Mouse (Mus musculus) activated CD4-positive, CD25-positive, alpha-beta regulatory T cell, adult 4 months (primary cell): ENCODE results near the gene Fryl. TPM values are rescaled to one million over a fixed set of nuclear protein-coding genes. Genes with fewer than 3 reads are reported as not detected.
"Not testable (repeated sequence)": the region's sequence is repeated elsewhere in the genome, so short reads cannot be mapped to it uniquely, and the experiment has no call there.

Source experiments
- ATAC-seq: one replicate; pipeline ENCODE4 v1.8.0; 2017
- polyA plus RNA-seq, 2 experiments: library from polyadenylated mRNA; unstranded; fragments of 100-300 nt; shearing (Covaris generic); gene quantifications; one replicate each; pipeline ENCODE4 v1.2.1; 2017

Gene Fryl
- polyA plus RNA-seq, 2 experiments from 2014 or later, result 90.0 to 92.4 TPM

DNA sequence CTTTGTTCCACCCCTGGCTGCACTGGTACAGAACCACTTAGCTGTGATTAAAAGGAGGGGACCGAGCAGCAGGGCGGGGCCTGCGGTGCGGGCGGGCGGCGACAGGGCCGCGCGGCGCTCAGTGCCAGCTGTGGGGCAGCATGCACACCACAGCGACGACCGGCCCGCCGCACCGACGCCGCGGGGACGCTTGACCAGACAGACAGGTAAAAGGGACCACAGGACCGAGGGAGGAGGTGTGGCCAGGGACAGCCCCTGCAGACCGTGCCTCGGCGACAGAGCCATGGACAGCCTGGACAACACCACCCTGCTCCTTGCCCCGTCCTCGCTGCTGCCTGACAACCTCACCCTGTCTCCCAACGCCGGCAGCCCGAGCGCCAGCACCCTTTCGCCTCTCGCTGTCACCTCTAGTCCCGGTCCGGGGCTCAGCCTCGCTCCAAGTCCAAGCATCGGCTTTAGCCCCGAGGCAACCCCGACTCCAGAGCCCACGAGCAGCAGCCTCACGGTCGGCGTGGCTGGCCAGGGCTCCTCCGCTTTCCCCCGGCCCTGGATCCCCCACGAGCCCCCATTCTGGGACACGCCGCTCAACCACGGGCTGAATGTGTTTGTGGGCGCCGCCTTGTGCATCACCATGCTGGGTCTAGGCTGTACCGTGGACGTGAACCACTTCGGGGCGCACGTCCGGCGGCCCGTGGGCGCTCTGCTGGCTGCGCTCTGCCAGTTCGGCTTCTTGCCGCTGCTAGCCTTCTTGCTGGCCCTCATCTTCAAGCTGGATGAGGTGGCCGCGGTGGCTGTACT, 249.4 kb downstream of the Fryl start, which contains the start of gene Slc10a4:
Gene Slc10a4, plus strand, starts transcription at position 100 of the 798 bp plus-strand sequence.
- ATAC-seq, result no peak

DNA sequence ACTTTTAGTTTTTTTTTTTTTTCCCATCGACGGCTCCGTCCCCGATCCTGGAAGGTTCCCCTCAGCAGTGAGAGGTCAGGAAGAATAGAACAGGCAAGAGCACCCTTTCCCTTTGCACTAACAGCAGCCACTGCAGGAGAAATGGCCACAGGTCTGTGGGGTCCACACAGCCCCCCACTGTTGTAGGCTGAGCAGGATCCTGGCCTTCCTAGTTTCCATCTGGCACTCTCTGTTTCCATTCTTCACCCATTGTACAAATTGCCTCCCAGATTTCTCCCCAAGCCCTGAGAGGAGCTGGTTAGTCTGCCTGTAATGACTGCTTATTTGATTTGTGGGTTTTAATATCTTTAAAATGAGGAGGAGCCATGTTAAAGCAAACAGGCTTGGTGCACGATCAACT, 252.4 kb downstream of the Fryl start:
- no peak for ATAC-seq

DNA sequence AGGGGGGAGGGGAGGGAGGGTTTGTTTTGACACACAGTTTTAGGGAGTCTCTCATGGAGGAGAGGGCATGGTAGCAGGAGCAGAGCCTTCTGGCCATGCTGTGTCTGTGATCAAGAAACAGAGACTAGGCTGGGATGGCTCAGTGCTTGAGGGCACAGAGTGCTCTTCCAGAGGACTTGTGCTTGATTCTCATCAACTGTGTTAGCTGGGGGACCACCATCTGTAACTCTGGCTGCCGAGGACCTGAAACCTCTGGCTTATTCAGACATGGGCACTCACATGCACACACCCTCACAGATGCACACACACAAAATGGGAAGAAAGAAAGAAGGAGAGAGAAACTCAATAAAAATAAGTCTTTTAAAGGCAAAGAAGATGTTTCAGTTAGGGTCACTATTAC, 257.9 kb downstream of the Fryl start:
- ATAC-seq, result not testable (repeated sequence)

DNA sequence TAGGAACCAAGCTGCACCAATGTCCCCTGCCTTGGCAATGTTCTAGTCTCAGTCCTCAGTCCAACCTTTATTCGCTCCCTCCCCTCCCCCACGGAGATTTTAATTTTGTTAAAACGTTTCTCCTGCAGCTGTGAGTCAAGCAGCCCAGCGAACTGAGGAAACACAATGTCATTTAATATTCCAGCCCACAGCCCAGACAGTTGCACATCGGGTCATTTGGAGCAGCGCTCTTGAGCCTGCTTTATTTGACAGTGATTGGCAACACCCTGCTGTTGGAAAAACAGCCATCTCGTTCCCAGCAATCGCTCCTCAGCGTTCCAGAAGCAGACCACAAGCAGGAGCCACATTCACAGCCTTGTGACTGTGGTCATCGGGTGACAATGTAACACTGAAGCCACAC, 261.0 kb downstream of the Fryl start:
- ATAC-seq, result no peak

DNA sequence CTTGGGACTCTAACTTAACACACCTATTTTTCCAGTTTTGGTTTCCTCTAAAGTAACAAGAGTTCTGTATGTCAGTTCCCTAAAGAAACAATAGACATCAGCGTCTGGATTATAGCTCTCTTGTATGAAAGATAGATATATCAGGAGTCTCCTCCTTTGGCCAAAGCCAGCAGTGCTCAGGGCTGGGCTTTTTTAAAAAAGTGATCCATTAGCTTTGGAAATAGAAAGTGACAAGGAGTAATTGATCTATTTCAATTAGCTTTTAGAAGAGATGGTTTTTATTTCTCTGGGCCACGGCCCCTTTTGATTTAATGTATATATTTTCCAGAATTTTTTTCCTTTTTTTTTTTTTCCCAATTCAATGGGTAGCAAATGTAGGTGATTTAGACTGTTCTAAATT, 261.5 kb downstream of the Fryl start:
- ATAC-seq, result no peak

DNA sequence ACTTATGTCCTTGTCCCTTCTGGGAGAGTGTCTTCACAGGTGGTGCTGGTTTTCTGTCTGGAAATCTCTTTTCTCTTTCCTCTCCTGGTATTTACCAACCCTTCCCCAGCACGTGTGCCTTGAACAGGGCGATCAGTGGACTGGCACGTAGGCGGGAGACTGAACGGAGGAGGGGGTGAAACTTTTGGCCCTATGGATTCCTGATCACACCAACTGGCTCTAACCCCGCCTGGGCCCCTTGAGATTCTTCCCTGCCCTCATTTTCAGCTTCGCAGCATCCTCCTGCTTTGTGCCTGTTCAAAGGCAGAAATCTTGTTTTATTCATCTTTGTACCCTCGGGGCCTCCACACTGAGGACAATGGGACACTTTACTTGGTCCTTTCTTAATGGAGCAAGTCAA, 262.0 kb downstream of the Fryl start:
- ATAC-seq, result no peak

DNA sequence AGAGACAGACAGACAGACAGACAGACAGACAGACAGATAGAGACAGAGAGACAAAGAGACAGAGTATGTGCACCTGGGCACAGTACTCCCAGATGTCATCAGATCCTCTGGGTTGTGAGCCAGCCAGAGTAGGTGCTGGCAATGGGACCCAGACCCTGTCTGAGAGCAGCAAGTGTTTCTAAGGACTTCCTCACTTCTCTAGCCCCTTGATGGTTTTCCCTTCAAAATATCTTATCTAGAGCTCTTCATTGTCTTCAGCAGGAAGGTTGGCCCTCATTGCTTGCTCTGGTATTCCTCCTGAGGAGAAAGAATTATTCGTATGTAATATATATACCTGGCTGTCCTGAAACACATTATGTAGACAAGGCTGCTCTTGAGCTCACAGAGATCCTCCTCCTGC, 263.9 kb downstream of the Fryl start:
- no peak for ATAC-seq

DNA sequence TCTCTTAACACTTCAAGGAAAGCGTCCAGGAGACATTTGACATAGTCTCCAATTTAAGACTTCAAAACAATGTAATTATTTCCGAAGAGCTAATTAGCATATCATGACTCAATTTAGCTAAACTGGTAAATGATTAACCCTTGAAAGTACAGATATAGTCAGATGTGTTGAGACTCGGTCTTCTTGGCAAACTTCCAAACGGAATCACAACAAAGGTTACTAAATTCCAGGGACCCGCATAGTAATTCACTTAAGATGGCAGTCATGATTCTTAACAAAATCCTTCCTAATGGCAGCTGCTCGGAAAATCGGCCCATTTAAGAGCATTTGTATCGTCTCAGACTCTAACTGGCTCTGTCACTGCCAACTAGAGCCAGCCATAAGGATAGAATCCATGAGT, 266.7 kb downstream of the Fryl start:
- ATAC-seq, result no peak

DNA sequence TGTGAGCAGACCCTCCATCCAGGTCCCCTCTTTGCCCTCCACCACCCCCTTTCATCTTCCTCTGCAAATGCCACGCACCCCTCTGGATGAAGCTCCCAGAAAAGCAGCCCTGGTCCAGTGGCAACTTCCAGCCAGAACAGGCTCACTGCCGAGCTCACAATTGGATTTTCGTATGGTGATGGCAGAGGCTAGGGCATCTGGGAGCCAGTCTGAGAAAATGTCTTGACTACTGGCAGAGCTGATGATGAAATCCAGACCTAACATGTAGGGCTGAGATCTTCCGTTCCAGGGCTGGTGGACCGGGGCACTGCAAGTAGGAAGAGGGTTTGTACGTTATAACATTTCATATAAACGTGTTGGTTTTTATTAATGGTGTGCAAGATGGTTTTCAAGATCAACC, 268.6 kb downstream of the Fryl start:
- no peak for ATAC-seq

DNA sequence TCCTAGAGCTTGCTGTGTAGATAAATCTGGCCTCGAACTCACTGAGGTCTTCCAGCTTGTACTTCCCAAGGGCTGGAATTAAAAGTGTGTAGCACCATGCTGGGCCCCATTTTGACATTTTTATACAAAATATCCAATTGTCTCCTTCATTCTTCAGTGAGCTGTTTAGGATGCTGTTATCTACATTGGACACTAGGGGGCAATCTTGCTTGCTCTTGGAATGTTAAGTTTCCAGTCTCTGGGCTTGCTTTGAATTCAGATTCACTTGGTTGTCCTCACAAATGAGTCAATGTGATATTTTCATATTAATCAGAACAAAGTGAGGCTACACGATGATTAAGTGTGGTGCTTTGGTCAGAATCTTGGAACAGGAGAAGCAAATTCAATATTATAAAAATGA, 272.3 kb downstream of the Fryl start:
- ATAC-seq, result peak; percentile 46

DNA sequence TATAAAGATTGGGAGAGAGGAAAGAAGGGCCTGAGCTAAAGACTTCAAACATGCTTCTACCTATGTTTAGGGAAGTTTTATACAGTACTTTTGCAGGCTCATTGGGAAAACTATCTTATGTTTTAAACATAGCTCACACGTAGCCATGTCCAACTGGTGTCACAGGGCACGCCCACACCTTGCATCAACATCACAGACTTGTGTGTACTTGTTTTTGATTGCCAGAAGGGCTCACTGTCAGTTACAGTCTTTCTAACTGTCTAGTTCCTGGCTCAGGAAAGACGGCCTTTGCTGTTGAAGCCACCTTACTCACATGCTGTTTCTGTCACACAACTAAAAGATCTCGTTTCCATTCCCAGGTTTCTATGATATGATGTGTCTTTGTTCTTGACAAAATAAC, 279.9 kb downstream of the Fryl start:
- ATAC-seq, result no peak

DNA sequence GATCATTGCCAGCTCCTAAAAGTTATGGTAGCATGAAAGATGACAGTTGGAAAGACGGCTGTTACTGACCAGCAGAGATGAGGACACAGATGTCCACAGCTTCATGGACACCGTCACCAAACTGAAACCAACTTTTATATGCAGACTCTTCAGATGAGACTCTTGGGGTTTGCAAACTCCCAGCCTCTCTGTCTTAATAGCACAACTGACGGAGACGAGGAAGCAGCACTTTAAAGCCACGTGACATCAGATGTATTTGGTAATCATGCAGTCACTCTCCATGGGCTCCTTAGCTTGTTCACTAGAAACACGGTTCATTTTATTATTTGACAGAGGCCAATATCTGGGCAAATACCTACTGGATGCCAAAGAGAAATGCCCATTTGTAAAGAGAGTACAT, 280.4 kb downstream of the Fryl start:
- ATAC-seq, result no peak

DNA sequence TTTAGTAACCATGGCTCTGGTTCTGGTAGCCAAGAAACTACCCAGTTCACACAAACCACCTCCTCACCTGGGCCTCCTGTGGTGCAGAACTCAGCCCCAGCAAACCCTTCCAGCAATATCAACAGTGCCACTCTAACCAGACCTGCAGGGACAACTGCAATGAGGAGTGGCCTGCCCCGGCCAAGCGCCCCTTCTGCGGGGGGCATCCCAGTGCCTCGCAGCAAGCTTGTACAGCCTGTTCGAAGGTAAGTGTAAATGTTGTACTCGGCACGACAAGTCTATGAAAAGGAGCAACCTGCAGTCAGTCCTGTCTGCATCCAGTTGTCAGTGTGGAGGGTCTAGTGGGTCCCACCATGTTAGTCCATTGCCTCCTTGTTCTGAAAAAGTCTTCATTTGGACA, 281.8 kb downstream of the Fryl start, which contains the start of gene Gm10135:
Gene Gm10135, minus strand, starts transcription at position 101 of the 400 bp plus-strand sequence.
- ATAC-seq, result no peak

DNA sequence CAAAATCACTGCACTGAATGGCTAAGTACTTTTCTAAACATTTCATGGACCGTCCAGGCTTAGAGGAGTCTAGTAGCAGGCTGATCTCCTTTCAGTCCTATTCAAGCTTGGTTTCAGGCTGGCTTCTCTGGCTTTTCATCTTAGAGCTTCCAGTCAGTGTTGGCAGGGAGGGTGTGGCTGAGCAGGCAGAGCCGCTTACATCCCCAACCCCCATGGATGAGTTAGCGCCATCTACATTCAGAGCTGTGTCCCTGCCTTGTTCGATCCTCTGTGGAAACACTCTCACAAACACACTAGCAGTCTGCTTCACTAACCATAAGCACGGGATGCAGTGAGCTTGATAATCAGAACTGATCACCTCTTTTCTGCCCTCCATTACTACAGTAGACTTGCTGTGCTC, 283.5 kb downstream of the Fryl start:
- no peak for ATAC-seq

DNA sequence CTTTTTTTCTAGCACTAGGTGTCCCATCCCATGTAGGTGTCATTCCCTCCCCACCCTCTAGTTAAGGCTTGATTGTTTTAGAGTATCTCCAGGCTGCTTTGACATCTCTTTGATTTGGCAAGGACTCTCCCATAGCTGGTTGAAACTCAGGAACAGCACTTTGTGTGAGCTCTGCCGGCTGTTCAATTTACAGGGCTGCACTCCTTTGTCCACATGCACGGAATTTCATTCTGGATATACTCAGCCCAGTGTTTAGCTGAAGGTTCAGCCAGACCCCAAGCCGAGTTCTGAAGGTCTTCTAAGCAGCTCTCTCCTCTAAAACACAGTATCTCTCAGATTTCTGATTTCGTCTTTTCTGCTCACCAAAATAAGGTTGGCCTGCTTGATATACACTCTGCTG, 284.0 kb downstream of the Fryl start:
- ATAC-seq, result no peak

Other genes starting within 250 kb of the Fryl start
- not detected for gene Slc10a4, start 249.7 kb downstream of the Fryl start, polyA plus RNA-seq
- gene Ociad1, start 36.2 kb upstream of the Fryl start, polyA plus RNA-seq, result 100 to 1,000 TPM; 128 to 159 TPM
- gene Ociad2, start 84.4 kb upstream of the Fryl start, polyA plus RNA-seq, result 1 to 10 TPM in 1 of 2 experiments, under 1 TPM in 1; 0.73 to 1.2 TPM
- gene Cwh43, start 149.5 kb upstream of the Fryl start, polyA plus RNA-seq, result under 1 TPM in 1 of 2 experiments, not detected in 1; 0.15 TPM
- gene Dcun1d4, start 224.4 kb upstream of the Fryl start, polyA plus RNA-seq, result 10 to 100 TPM; 11.0 to 13.4 TPM